Mouse (Mus musculus) retina, postnatal 1 day (tissue): Measurements from ENCODE around the gene Myoc.

Source experiments
- DNase-seq: peaks from one replicate; pipeline ENCODE4 v3.0.0-alpha.2; 2012

Gene Myoc

GRCm38 (mm10) chr1:162658119-162658518 lies 19.2 kb downstream of the Myoc start, which contains the start of gene Myocos:
Myocos (minus strand) TSS chr1:162658219.
- no peak for DNase-seq

- no peak for DNase-seq
Observed at GRCm38 (mm10) chr1:162660276-162660860, 21.4 kb downstream of the Myoc start.

GRCm38 (mm10) chr1:162664826-162665475 lies 26.0 kb downstream of the Myoc start:
- DNase-seq = peak; percentile 92

GRCm38 (mm10) chr1:162665486-162666174 lies 26.7 kb downstream of the Myoc start:
- DNase-seq = no peak

GRCm38 (mm10) chr1:162693721-162694120 lies 54.8 kb downstream of the Myoc start:
- DNase-seq = no peak

GRCm38 (mm10) chr1:162697866-162698265 lies 58.9 kb downstream of the Myoc start:
- no peak for DNase-seq
